Mouse (Mus musculus) adrenal gland, postnatal 10 days (tissue): ENCODE data around the gene Rexo4. TPM values are rescaled to one million over a fixed set of nuclear protein-coding genes. Genes with fewer than 3 reads are reported as not detected.

Experiments used
- DNase-seq: peaks from one replicate; pipeline ENCODE4 v3.0.0; 2021; ENCODE audit warnings: mixed read lengths
- long read RNA-seq, 2 experiments: library from polyadenylated mRNA; stranded (forward); transcript quantifications; one replicate each; pipeline ENCODE4 v2.0.0; 2021
- total RNA-seq, 2 experiments: library from RNA; stranded (reverse); gene quantifications; 2 replicates each; pipeline ENCODE4 v1.2.3; 2021

Gene Rexo4
- total RNA-seq: 10 to 100 TPM; 28.6 to 31.0 TPM
- long read RNA-seq, experiment 1, transcript Rexo4-201 (8 exons, 2,281 nt): major isoform, 18 of 27 reads
- long read RNA-seq, experiment 1, partial matches to known transcripts: 1 of 27 reads
- long read RNA-seq, experiment 1, other reads (novel, unspliced or antisense): 8 of 27 reads
- long read RNA-seq, experiment 2, transcript Rexo4-201 (8 exons, 2,281 nt): major isoform, 15 of 19 reads
- long read RNA-seq, experiment 2, partial matches to known transcripts: 1 of 19 reads
- long read RNA-seq, experiment 2, other reads (novel, unspliced or antisense): 3 of 19 reads

- peak; percentile 95 for DNase-seq
Observed at GRCm38 (mm10) chr2:26963923-26964723, at the start of gene Rexo4. Rexo4 (minus strand) TSS chr2:26964386.

GRCm38 (mm10) chr2:27009714-27010244, 45.6 kb upstream of the Rexo4 start, which contains the start of gene Cacfd1:
Cacfd1 (plus strand) TSS chr2:27009926.
- DNase-seq: peak; percentile 92

- no peak for DNase-seq
Observed at GRCm38 (mm10) chr2:27007701-27008100, 43.5 kb upstream of the Rexo4 start.

- no peak for DNase-seq
Observed at GRCm38 (mm10) chr2:27006255-27006654, 42.1 kb upstream of the Rexo4 start.

- DNase-seq: no peak
Observed at GRCm38 (mm10) chr2:26997993-26998392, 33.8 kb upstream of the Rexo4 start.

GRCm38 (mm10) chr2:26997498-26997897, 33.3 kb upstream of the Rexo4 start:
- no peak for DNase-seq

- no peak for DNase-seq
Observed at GRCm38 (mm10) chr2:26993936-26994335, 29.8 kb upstream of the Rexo4 start.

- no peak for DNase-seq
Observed at GRCm38 (mm10) chr2:26984640-26985039, 20.5 kb upstream of the Rexo4 start.

GRCm38 (mm10) chr2:26984179-26984578, 20.0 kb upstream of the Rexo4 start:
- DNase-seq: no peak

GRCm38 (mm10) chr2:26980361-26980760, 16.2 kb upstream of the Rexo4 start:
- no peak for DNase-seq

- no peak for DNase-seq
Observed at GRCm38 (mm10) chr2:26973960-26974359, 9.8 kb upstream of the Rexo4 start.

- DNase-seq: no peak
Observed at GRCm38 (mm10) chr2:26973116-26973515, 8.9 kb upstream of the Rexo4 start, which contains the start of gene Adamts13. Adamts13 (plus strand) TSS chr2:26973416.

- DNase-seq: no peak
Observed at GRCm38 (mm10) chr2:26967262-26967661, 3.1 kb upstream of the Rexo4 start.

- no peak for DNase-seq
Observed at GRCm38 (mm10) chr2:26964724-26965370, 661 bp upstream of the Rexo4 start.

GRCm38 (mm10) chr2:26960756-26961155, 3.4 kb downstream of the Rexo4 start:
- DNase-seq: no peak

GRCm38 (mm10) chr2:26957488-26957859, 6.7 kb downstream of the Rexo4 start:
- no peak for DNase-seq

GRCm38 (mm10) chr2:26956811-26957487, 7.2 kb downstream of the Rexo4 start:
- no peak for DNase-seq

- DNase-seq: no peak
Observed at GRCm38 (mm10) chr2:26954735-26955395, 9.3 kb downstream of the Rexo4 start.

- no peak for DNase-seq
Observed at GRCm38 (mm10) chr2:26952866-26953265, 11.3 kb downstream of the Rexo4 start.

- no peak for DNase-seq
Observed at GRCm38 (mm10) chr2:26952193-26952592, 12.0 kb downstream of the Rexo4 start.

GRCm38 (mm10) chr2:26951346-26951905, 12.8 kb downstream of the Rexo4 start:
- no peak for DNase-seq
